Mouse (Mus musculus) liver, adult 2 months (tissue): Measurements from ENCODE around the gene Smtn.

Source experiments
- CTCF ChIP-seq: fragments of 200-500 bp; IDR thresholded peaks from 2 replicates; pipeline ENCODE4 v1.5.1; 2011; ENCODE audit warnings: low read depth, low read length, control low read depth
- POLR2A ChIP-seq: fragments of 200-500 bp; IDR thresholded peaks from 2 replicates; pipeline ENCODE4 v1.6.1; 2011; ENCODE audit warnings: low read length, control low read depth; ENCODE audit not compliant: insufficient read depth; ENCODE audit errors: extremely low read depth

DNA sequence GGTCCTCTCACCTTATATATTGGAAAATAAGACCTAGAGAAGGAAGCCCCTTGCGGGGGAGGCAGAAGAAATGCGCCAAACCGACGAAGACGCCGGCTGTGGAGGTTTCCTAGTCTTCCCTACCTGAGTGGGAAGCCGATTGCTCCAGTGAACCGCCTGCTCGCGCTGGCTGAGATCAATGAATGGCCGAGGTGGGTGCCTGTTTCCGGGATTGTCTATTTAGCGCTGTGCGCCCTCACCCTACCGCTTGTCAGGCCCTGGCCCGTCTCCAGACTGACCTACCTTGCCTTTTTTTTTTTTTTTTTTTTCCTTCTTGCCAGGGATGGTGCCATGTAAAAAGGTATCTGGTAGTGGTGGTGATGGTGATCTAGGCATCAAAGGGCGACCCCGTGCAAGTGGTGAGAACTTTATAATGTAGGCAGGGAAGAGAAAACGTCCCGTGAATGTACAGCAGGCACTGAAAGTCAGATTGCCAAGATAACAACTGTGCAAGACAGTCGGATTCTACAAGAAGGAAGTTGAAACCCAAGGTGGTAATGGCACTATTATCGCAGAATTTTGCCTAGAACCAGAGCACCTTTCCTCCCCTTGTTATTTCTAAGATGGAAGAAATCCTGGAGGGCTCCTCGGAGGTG lies at the start of gene Smtn:
- TF ChIP-seq CTCF (no peak), POLR2A (no peak)
